Mouse (Mus musculus) ovary, postnatal 36 days (tissue): Measurements from ENCODE around the gene Nipal3.
A peak's percentile ranks its signal among the peaks of the same experiment; 100 is the strongest.

Experiments used
- DNase-seq: peaks from one replicate; pipeline ENCODE4 v3.0.0; 2022; ENCODE audit warnings: low spot score, mixed read lengths

Gene Nipal3

GRCm38 (mm10) chr4:135505794-135506193, 11.0 kb upstream of the Nipal3 start:
- no peak for DNase-seq

- no peak for DNase-seq
Observed at GRCm38 (mm10) chr4:135501587-135501986, 6.7 kb upstream of the Nipal3 start.

GRCm38 (mm10) chr4:135499831-135500230, 5.0 kb upstream of the Nipal3 start:
- DNase-seq: no peak

- no peak for DNase-seq
Observed at GRCm38 (mm10) chr4:135498136-135498535, 3.3 kb upstream of the Nipal3 start.

GRCm38 (mm10) chr4:135495810-135496209, 972 bp upstream of the Nipal3 start:
- DNase-seq: peak; percentile 67

DNA sequence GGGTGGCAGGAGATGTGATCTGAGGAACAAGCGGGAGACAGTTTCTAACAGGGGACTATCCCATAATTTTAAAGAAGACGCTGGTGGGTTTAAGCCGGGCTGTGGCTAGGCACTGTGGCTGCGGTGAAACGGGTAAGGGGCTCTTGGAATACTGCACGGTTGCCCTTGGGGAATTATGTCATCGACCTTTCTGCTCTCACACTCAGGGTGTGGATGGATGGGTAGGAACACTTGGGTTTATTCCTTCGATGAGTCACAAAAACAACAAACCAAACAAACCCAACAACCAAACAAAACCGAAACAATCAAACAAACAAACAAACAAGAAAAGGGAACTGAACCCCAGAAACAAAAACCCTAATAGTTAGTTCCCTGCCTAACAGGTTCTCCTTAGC, 556 bp upstream of the Nipal3 start:
- DNase-seq: no peak

GRCm38 (mm10) chr4:135493691-135494520, 932 bp downstream of the Nipal3 start:
- DNase-seq: peak; percentile 45

GRCm38 (mm10) chr4:135493271-135493670, 1.6 kb downstream of the Nipal3 start:
- no peak for DNase-seq

DNA sequence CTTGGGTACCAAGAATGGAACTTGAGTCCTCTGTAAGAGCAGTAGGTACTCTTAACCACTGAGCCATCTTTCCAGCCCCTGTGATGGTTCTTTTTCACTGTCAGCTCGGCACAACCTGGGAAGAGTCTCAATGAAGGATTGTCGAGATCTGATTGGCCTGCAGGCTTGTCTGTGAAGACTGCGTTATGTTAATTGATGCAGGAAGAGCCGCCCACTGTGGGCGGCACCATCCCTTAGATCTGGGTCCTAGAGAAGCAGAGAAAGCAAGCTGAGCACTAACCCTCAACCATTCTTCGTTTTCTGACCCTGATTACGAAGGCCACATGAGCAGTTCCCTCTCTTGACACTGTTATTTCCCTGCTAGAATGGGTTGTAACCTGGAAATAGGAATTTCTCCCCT, 5.6 kb downstream of the Nipal3 start:
- no peak for DNase-seq

DNA sequence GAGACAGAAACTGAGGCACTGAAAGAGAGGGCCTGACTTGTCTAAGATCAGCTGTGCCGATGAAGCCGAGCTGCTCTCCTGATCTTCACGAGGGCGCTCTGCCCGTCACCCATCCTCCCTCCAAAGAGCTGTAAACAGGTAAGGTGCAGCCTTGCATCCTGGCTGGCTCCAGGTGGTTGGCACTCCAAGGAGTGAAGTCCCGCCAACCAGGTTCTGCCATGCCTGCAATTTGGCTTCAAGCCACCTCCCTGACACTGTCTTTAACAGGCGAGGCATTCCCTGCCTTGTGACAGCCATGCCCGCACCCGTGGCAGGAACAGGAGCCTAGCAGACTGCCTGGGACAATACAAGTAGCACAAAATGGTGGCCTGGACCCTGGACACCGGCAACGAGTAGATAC, 8.5 kb downstream of the Nipal3 start:
- peak; percentile 16 for DNase-seq

DNA sequence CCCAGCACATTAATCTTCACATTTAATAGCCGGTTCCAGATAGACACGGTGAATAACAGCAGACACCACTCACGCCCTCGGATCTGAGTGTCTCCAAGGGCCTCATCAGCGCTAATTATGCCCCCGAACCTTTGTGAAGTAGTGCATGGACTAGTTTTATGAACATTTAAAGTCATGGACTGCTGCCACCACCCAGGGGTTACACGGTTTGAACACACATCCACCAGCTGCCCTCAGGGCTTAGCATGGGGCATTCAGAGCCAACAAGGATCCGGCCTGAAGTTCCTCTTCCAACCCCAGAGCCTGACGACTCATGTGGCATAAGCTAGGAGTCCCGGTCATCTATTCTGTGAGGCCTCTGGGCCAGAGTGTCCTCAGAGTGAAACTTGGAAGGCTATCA, 9.8 kb downstream of the Nipal3 start:
- no peak for DNase-seq

DNA sequence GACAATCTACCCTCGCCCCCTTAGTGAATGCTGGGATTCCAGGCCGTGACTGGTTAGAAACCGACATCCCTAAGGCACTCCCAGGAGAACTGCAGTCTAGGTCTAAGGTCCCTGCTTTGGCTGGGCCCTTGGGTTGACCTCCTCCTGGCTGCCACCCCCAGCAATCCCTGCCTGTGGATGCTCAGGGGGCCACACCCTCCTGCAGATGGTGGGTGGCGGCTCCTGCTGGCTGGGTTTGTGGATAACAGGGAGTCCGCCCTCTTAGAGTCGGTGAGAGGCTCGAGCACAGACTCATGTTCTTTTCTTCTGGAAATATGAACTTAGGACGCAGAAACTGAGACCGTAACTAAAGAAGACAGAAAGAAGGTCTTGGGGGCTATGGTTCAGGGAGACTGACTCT, 14.5 kb downstream of the Nipal3 start:
- no peak for DNase-seq

DNA sequence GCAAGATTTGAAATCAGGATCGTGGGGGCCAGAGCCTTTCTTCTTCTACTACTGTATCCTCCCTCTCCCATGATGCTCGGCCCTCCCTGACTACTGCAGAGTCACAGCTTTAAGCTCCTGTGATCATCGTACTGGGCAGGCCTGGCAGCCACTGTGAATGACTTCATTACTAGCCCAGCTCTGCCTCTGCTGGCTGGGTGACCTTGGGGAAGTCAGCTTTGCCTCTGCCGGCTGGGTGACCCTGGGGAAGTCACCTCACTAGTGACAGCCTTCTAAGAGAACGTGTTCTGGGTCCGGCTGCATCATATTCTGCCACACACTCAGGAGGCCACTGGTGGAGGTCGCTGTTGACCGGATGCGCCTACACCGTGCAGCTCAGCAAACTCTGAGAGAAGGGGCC, 17.0 kb downstream of the Nipal3 start:
- no peak for DNase-seq

- no peak for DNase-seq
Observed at GRCm38 (mm10) chr4:135463406-135463805, 31.4 kb downstream of the Nipal3 start.

GRCm38 (mm10) chr4:135453572-135453971, 41.3 kb downstream of the Nipal3 start:
- DNase-seq: no peak

DNA sequence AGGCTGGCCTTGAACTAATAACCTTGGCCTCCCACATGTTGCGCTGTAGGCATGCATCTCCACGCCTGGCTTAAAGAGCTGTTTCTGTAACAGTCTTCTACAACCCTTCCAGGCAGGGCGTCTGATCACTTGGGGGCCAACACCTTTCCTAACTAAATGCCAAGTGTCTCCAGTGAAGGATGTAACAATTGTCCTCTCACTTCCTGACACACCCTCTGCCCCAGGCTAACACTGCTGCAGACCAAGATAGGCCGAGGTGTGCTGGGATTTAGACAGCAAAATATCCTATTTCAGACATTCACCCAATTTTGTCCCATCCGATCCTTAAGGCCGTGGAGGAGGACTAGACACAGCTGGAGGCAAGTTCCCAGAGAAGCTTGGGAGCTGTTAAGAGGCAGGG, 41.7 kb downstream of the Nipal3 start:
- no peak for DNase-seq

- DNase-seq: no peak
Observed at GRCm38 (mm10) chr4:135451360-135452015, 43.4 kb downstream of the Nipal3 start.

GRCm38 (mm10) chr4:135442473-135442872, 52.4 kb downstream of the Nipal3 start:
- DNase-seq: no peak

- no peak for DNase-seq
Observed at GRCm38 (mm10) chr4:135439904-135440522, 54.8 kb downstream of the Nipal3 start.

- peak; percentile 52 for DNase-seq
Observed at GRCm38 (mm10) chr4:135439188-135439647, 55.6 kb downstream of the Nipal3 start.

GRCm38 (mm10) chr4:135437924-135438323, 56.9 kb downstream of the Nipal3 start:
- no peak for DNase-seq

DNA sequence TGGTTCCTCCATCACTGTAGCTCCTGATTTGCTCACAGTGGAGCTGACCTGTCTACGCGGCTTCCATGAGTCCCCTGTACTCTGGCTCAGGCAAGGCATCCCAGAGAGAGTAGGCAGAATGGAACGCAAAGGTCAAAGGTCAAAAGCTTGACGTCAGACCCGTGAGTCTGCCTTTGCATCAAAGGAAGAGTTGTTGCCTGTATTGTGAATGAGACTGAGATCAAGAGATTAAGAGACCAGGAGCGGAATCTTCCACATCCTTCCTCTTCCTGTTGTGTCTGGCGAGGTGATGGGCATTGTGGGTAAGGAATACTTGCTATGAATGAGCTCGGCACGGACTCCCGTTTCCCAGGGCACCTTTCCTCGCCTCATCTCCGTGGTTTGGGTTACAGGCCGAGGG, 58.5 kb downstream of the Nipal3 start:
- DNase-seq: no peak

DNA sequence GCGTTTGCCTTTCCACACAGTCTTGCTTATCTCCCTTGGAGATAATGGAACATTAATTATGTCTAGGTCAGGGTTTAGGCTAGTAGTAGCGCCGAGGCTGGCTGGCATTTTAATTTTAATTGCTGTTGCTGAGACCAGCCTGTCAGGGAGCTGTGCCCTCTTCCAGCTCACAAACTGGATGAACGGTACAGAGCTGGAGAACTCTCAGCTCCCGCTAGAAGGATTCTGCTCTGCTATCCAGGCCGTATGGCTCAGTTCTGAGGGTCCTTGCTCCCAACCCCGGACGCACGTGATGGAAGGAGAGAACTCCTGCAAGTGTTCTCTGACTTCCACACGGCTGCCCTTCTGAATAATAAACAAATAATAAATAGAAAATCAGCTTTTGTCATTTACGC, 60.4 kb downstream of the Nipal3 start:
- no peak for DNase-seq
